Mouse (Mus musculus): ENCODE data around the gene Abhd2.

- TF ChIP-seq GATA1 (IDR thresholded peaks at IDR 0.05; ENCODE audit: low read length), result no peak
- TF ChIP-seq TAL1 (IDR thresholded peaks at IDR 0.05; ENCODE audit: low read length), result no peak
These were observed 29.6 kb downstream of the Abhd2 start for GRCm38 (mm10) chr7:79302586-79302985.

All from erythroblast, embryonic 14.5 days (primary cell).